Mouse (Mus musculus): ENCODE measurements at regions not wholly inside any gene's neighbourhood (a gene's known extent, or its start where the extent isn't known, plus 50 kb on each side); places are given as distances from the start of the nearest gene placed in this dataset.

DNA sequence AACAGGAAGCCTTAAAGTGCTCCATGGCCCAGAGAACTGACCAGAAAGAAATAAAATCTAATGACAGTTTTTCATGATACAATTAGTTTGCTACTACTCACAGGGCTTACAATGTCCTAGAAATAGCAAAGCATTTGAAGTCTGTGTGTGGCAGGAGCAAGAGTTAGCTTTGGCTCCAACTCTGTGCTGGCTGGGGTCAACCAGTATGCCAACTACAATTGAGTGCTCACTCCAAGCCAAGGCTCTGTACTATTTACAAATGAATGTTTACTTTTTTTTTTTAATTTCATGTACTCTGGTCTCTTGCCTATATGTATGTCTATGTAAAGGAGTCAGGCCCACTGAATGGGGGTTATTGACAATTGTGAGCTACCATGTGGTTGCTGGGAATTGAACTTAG is 75.7 kb upstream of the Jak1 start:
- DNase-seq: no peak

DNA sequence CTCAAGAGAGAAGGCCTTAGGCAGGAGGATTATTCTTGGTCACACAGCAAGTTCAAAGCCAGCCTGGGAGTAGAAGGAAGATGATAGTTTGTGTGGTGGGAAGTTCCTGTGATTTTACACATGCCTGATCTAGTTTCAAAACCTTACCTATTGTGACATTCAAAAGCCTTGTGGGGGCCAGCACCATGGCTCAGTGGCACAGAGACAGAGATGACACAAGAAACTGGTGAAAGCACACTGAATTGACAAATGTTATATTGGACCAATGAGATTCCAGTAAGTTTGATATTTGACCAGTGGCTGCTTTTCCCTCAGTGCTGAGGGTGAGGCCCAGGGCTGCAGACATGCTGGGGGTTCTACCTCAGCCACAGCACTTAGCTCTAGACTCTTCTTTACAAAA is 73.1 kb upstream of the Jak1 start:
- DNase-seq: no peak

DNA sequence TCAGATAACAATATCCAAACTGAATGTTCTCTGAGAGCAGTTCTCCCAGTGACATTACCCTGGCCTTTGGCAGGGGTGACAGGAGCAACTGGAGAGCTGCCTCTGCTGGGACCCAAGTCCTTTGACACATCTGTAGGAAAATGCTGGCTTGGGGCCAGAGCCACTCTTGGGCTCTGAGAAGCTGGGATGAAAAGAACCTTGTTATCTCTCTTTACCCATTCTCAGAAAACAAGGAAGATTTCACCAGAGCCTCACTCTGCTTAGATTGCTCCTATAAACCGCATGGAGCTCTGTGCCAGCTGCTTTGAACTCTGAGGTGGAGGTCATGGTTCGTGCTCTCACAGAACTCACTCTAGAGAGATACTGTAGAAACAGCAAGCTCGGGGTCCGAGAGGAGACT is 71.7 kb upstream of the Jak1 start:
- peak; percentile 27 for DNase-seq

DNA sequence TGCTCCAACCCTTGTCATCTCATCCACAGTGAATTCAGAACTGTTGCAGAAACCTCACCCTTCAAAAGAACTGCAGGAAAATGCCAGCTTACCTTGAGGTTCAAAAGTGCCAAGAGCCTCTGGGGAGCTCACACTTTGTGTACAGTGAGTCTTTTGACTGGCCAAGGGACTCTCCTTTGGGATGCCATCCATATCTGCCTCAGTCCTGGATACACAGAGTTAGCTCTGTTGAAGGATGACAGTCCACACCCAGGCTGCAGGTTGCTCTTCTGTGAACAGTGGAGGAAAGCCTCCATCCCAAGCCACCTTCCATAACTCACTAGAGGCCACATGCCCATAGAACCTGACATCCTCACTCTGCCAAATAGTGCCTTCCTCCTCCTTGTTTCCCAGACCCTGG is 71.3 kb upstream of the Jak1 start:
- no peak for DNase-seq

DNA sequence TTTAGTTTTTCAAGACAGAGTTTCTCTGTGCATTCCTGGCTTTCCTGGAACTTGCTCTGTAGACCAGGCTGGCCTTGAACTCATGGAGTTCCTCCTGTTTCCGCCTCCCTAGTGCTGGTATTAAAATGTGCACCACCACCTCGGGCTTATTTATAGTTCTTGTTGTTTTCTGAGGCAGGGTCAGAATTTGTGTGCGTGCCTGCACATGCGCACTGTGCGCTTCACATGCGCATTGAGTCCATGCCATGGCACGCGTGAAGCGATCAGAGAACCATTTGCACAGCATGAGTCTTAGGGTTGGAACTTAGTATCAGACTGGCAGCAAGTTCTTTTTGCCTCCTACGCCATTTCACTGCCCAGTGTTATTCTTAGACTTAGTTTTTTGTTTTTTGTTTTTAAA is 68.8 kb upstream of the Jak1 start:
- no peak for DNase-seq

DNA sequence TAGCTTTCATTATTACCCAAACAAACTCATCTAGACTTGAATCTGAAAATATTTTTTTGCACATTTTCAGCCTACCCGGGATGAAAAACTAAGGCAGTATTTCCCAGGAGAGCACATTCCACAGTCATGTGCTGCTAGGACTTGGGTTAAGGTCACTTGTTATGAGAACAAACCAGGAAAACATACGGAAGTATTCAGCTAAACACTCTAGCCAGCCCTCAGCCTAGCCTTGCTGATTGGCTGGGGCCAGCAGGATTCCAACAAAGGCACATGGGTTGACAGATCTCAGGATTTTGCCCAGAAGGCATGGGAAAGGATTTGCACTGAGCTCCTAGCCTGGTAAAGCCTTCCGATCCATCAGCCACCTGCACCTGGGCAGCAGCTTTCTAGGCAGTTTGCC is 68.0 kb upstream of the Jak1 start:
- DNase-seq: peak; percentile 24

DNA sequence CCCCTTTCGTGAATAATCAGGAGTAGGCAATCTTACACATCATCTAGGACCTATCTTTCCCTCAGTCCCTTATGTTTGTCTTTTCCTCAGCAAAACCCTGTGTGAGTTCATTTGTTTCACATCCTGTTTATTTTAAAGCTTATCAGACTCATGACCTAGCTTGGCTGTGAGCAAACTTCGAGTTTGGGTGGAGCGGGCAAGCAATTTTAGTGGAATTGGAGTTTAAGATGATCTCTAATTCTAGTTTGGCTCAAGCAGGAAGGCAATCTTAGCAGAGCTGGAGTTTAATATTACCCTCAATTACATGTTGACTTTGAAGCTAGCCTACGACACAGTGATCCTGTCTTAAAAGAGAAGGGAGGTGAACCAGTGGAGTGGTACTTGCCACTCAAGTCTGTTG is 66.1 kb upstream of the Jak1 start:
- DNase-seq: no peak

DNA sequence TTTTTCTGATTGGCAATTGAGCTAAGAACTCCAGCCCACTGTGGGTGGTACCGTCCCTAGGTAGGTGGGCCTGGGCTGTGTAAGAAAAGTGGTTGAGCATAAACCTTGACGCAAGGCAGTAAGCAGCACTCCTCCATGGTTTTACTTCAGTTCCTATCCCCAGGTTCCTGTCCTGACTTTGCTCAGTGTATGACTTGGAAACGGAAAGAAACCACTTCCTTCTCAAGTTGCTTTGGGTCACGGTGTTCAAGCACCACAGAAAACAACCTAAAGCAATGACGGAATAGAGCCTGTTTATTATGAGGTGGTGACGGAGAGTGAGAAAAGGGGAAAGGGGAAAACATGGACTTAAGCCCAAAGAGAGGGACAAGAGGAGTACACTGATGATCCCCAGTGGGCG is 64.0 kb upstream of the Jak1 start:
- DNase-seq: no peak

DNA sequence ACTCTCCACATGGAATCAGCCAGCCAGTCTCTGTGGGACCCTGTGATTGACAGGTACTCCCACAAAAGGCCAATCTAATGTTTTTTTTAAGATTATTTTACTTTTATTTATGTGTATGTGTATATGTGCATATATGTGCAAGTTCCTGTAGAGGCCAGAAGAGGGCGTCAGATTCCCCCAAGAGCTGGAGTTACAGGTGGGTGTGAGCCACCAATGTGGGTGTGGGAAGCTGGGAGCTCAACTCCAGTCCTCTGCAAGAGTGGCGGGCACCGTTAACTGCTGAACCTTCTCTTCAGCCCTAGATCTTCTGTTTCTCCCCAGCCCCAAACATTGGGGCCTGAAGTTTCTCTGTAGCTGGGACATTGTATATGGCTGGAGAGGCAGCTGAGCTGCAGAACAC is 61.0 kb upstream of the Jak1 start:
- DNase-seq: no peak

DNA sequence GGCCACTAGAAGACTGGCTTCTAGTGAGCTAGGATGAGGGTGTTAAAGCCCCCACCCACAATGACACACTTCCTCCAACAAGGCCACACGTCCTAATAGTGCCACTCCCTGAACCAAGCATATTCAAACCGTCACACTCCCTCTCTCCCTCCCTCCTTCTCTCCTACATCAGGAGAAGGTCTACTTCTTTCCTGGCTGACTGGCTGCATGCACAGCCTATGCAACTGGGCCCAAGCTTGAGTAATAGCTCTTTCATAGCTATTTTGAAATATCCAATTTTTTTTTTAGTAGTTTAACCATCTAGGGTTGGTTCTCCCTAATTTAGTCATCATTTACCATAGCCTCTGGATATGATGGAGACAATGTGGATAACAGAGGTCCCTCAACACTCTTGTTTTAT is 56.6 kb upstream of the Jak1 start:
- DNase-seq: no peak

DNA sequence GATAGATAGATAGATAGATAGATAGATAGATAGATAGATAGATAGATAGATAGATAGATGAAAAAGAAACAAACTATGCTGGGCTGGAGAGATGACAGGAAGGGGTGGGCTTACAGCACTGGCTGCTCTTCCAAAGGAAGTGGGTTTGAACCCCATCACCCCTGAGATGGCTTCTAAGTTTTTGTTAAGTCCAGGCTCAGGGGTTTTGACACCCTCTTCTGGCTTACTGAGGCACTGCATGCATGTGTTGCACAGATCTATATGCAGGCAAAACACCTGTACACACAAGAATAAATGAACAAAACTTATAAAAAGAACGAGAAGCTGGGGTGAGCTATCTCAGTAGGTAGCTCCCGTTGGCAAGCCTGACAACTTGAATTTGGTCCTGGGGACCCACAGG is 55.5 kb upstream of the Jak1 start:
- DNase-seq: peak; percentile 51

DNA sequence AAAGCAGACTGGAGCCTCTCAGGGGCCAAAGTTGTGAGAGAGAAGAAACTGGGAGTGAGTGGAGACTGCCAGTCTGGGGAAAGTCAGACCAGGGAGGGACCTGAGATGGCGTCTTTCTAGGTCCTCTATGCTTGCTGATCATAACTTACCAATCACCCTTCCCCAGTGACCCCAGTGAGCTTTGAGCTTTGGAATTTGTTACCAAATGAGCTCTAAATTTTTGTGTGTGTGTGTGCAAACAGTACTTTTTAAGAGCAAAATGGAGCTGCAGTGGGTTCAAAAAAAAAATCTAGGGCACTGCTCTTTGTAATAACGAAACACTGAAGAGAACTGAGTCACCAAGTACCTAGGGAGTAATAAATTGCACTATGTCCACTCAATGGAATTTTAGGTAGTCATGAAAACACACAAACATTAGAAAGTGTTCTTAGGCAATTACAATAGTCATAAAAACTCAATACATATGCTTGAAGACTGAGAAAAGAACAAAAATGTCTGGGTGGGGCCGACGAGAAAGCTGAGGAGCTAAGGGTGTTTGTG is 54.7 kb upstream of the Jak1 start:
- DNase-seq: no peak

DNA sequence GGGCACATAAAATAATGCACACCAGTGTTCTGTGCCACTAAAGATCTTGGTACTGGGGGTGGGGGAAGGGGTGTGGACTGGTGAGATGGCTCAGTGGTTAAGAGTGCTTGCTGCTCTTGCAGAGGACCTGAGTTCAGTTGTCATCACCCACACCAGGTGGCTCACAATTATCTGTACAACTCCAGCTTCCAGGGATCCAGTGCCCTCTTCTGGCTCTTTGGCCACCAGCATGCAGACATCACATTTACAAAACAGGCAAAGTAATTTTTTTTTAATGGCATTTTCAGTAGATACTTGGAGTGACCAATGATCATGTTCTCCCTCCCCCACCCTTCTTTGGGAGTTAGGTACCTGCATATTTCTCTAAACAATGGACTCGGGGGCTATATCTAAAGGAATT is 53.8 kb upstream of the Jak1 start:
- DNase-seq: no peak

DNA sequence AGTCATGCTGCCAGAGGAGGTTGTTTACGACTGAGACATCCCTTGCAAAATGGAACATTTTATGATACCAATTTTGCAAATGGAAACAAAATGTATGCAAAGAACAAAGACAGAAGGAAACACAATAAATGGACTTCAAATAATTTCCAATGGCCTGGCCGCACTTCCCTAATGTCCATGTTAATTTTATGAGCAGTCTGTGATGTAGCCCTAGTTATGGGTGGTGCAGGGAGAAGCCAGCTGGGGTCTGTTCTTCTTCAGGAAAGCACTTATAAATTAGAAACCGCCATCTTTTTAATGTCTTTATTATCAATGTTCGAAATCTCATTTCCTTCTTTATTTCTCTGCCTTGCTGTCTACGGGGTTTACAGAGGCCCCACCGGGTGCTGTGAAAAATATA is 51.0 kb upstream of the Jak1 start:
- DNase-seq: no peak

Data from kidney, postnatal 10 days (tissue).